Mouse (Mus musculus) megakaryocyte, embryonic 14.5 days (primary cell): ENCODE measurements around the gene Pltp. TPM values are rescaled to one million over a fixed set of nuclear protein-coding genes. Genes with fewer than 3 reads are reported as not detected.
A peak's percentile ranks its signal among the peaks of the same experiment; 100 is the strongest.
"Not testable (repeated sequence)": the region's sequence is repeated elsewhere in the genome, so short reads cannot be mapped to it uniquely, and the experiment has no call there.

ENCODE experiments used
- H3K27me3 ChIP-seq: replicated peaks from 2 replicates; pipeline ENCODE3; 2012; ENCODE audit warnings: inconsistent platforms
- H3K36me3 ChIP-seq: replicated peaks from 2 replicates; pipeline ENCODE3; 2012; ENCODE audit warnings: low read length, inconsistent platforms, mixed read lengths
- H3K4me1 ChIP-seq: 2 replicates; pipeline ENCODE4 v1.6.1; 2012; ENCODE audit warnings: inconsistent platforms
- H3K4me3 ChIP-seq: replicated peaks from 2 replicates; pipeline ENCODE3; 2012; ENCODE audit warnings: moderate library complexity, mild to moderate bottlenecking, inconsistent platforms
- H3K9me3 ChIP-seq: 2 replicates; pipeline ENCODE4 v1.6.1; 2012; ENCODE audit warnings: inconsistent platforms
- FLI1 ChIP-seq: IDR thresholded peaks from 2 replicates; pipeline ENCODE4 v1.6.1; 2012; ENCODE audit warnings: low read length, inconsistent platforms, mixed read lengths
- GATA1 ChIP-seq: IDR thresholded peaks from 3 replicates; pipeline ENCODE4 v1.6.1; 2012; ENCODE audit warnings: mixed read lengths, low read length, inconsistent platforms, borderline replicate concordance
- polyA plus RNA-seq: library from polyadenylated mRNA; stranded (reverse); fragments of >175 nt; gene quantifications from 2 replicates; pipeline ENCODE4 v1.2.3, GENCODE M21; 2012; ENCODE audit warnings: low replicate concordance; ENCODE audit not compliant: insufficient read depth

The Pltp gene
- polyA plus RNA-seq, 1 experiment = 146 TPM

DNA sequence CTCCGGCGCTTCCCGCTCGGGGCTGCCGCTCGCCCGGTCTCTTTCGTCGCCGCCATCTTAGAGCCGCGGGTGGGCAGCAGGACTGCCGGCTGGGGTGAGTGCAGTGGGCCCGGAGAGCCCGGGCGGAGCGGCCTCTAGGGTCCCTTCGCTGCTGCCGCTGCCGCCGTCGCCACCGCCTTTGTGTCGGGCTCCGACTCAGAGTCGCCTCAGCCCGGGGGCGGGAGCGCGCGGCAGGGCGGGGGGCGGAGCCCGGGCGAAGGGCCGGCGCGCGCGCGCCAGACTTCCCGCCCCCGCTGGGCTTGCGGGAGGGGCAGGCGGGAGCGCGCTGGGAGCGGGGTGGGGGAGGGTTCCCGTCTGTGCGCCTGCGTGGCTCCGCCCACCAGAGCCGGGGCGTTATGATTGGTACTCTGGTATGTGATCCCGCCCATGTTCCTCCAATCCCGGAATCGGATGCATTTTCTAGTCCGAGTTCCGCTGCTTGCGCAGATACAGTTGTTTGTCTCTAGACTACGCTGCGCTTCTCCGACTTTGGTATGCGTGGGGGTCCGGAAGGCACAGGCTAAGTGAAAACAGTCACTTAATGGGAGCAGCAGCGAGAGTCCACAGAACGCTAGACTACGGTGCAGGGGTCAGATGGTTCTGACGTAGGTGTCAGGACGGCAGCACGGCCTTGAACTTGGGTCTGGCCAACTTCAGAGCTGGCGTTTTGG is 22.2 kb upstream of the Pltp start:
- Histone ChIP-seq H3K9me3 (no peaks in the 10 kb centered on the region), H3K36me3 (peaks cover 30% of the 10 kb centered on the region), H3K4me1 (peaks cover 42% of the 10 kb centered on the region), H3K27me3 (no peaks in the 10 kb centered on the region), H3K4me3 (peak overlapping the region; percentile 97)
- TF ChIP-seq FLI1 = no peak
- TF ChIP-seq GATA1 = no peak

DNA sequence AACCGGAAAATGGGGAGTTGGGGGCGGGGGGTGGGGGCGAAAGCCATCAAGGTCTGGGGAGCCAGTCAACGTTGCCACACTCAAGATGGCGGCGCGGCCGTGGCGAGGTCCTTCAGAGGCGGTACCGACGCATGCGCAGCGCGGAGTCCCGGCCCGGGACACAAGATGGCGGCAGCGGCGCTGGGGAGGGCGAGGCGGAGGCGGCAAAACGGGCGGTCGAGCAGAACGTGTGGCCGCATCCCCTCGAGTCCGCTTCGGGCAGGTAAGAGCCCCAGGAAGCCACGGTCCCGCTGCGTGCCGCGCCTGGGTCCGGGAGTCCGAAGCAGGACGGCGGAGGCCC is 21.7 kb upstream of the Pltp start, which contains the start of gene Pcif1:
Gene Pcif1, plus strand, starts transcription at position 77 of the 340 bp plus-strand sequence.
- TF ChIP-seq GATA1 = no peak
- no peaks in the 10 kb centered on the region for H3K9me3 ChIP-seq
- H3K4me1 ChIP-seq = peaks cover 47% of the 10 kb centered on the region
- no peaks in the 10 kb centered on the region for H3K27me3 ChIP-seq
- H3K36me3 ChIP-seq = peaks cover 24% of the 10 kb centered on the region
- H3K4me3 ChIP-seq = peak within 1 kb of the TSS; percentile 97

- H3K27me3 ChIP-seq = no peaks in the 10 kb centered on the region
- TF ChIP-seq GATA1 (no peak), FLI1 (no peak)
- H3K4me3 ChIP-seq = peak overlapping the region; percentile 97
- no peaks in the 10 kb centered on the region for H3K9me3 ChIP-seq
- peaks cover 19% of the 10 kb centered on the region for H3K36me3 ChIP-seq
- peaks cover 53% of the 10 kb centered on the region for H3K4me1 ChIP-seq
These were observed 21.2 kb upstream of the Pltp start for GRCm38 (mm10) chr2:164878509-164879227.

DNA sequence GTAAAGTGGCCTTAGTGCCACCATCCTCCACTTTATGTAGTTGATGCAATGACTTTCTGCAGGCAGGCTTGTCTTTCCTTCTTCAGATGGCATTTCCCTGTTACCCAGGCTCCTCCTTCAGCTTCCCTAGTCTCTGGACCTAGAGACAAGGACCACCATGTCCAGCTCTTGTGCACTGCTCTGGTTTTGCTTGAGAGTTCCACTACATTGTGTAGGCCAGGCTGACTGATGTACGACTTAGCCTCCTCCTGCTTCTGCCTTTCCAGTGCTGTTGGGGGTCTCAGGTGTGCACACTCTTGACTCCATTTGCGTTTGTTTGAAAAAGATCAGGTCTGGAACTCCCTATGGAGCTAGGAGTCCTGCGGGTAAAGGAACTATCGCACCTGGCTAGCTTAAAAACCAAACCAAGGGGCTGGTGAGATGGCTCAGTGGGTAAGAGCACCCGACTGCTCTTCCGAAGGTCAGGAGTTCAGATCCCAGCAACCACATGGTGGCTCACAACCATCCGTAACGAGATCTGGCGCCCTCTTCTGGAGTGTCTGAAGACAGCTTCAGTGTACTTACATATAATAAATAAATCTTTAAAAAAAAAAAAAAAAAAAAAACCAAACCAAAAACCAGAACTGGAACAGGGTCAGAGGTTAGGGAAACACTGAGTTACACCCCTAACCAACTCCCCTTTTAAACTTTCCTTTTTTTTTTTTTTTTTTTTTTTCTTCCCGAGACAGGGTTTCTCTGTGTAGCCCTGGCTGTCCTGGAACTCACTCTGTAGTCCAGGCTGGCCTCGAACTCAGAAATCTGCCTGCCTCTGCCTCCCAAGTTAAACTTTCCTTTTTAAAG is 20.1 kb upstream of the Pltp start:
- H3K9me3 ChIP-seq, H3K36me3 ChIP-seq, H3K27me3 ChIP-seq: not testable (repeated sequence)
- H3K4me3 ChIP-seq = peak overlapping the region; percentile 97
- peaks cover 54% of the 10 kb centered on the region for H3K4me1 ChIP-seq

DNA sequence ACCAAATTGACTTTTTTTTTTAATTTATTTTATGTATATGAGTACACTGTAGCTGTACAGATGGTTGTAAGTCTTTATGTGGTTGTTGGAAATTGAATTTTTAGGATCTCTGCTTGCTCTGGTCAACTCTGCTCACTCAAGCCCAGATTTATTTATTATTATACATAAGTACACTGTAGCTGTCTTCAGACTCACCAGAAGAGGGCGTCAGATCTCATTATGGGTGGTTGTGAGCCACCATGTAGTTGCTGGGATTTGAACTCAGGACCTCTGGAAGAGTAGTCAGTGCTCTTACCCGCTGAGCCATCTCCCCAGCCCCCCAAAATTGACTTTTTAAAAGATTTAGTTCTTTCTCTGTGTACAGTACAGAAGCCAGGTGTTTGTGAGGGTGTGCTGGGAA is 18.1 kb upstream of the Pltp start:
- H3K9me3 ChIP-seq, H3K4me3 ChIP-seq, H3K36me3 ChIP-seq, H3K27me3 ChIP-seq: not testable (repeated sequence)
- H3K4me1 ChIP-seq = peaks cover 46% of the 10 kb centered on the region

DNA sequence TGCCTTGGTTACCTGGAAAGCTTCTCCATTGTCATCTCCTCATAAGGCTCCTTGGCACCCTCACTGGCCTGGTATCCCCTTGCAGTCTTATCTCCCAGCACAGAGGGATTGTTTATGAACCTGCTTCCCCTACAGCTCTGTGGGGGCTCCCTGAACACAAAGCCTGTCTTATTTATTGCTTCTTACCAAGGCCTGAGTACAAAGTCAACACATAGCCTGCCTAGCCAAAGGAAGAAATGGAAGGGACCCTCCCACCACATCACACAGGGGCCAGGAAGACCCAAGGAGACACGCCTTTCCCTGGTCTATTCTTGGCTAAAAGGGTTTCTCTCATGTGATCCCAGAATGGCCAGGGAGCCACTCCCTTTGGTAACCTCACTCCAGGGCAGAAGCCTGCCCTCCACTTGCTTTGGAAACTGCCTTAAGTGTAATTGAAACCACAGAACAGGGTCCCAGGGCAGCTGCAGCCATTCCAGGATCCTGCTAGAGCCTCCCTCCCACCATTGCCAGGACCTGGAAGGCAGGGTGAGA is 16.8 kb upstream of the Pltp start:
- H3K4me1 ChIP-seq = peaks cover 43% of the 10 kb centered on the region
- TF ChIP-seq FLI1 = no peak
- no peaks in the 10 kb centered on the region for H3K27me3 ChIP-seq
- peak overlapping the region; percentile 50 for H3K4me3 ChIP-seq
- no peaks in the 10 kb centered on the region for H3K9me3 ChIP-seq
- peaks cover 6% of the 10 kb centered on the region for H3K36me3 ChIP-seq

DNA sequence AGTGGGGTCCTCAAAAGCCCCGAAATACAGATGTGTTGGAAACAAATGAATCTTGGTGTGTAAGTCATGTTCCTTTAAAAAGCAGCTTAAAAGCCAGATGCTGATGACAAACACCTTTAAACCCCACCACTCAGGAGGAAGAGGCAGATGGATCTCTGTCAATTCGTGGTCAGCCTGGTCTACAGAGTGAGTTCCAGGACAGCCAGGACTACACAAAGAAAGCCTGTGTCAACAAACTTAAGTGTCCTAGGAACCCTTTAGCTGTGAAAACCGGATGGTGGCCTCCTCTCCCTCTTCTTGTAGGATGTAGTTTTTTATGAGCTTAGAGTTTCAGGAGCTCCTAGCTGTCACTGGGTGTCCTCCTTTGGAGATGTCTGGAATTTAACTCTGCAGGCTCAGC is 16.1 kb upstream of the Pltp start:
- Histone ChIP-seq H3K27me3 (no peaks in the 10 kb centered on the region), H3K36me3 (peaks cover 6% of the 10 kb centered on the region), H3K4me1 (peaks cover 41% of the 10 kb centered on the region), H3K4me3 (peak overlapping the region; percentile 38), H3K9me3 (no peaks in the 10 kb centered on the region)
- no peak for TF ChIP-seq GATA1

- Histone ChIP-seq H3K4me1 (peaks cover 34% of the 10 kb centered on the region), H3K9me3 (peaks cover 4% of the 10 kb centered on the region), H3K27me3 (no peaks in the 10 kb centered on the region), H3K36me3 (peaks cover 3% of the 10 kb centered on the region), H3K4me3 (no peak overlapping the region)
- TF ChIP-seq FLI1 (no peak), GATA1 (no peak)
These were observed 14.2 kb upstream of the Pltp start for GRCm38 (mm10) chr2:164871602-164872303.

- TF ChIP-seq GATA1 (no peak), FLI1 (no peak)
- Histone ChIP-seq H3K4me3 (no peak overlapping the region), H3K4me1 (peaks cover 18% of the 10 kb centered on the region), H3K9me3 (peaks cover 4% of the 10 kb centered on the region), H3K36me3 (peaks cover 3% of the 10 kb centered on the region), H3K27me3 (peaks cover 2% of the 10 kb centered on the region)
These were observed 11.0 kb upstream of the Pltp start for GRCm38 (mm10) chr2:164868491-164868890.

DNA sequence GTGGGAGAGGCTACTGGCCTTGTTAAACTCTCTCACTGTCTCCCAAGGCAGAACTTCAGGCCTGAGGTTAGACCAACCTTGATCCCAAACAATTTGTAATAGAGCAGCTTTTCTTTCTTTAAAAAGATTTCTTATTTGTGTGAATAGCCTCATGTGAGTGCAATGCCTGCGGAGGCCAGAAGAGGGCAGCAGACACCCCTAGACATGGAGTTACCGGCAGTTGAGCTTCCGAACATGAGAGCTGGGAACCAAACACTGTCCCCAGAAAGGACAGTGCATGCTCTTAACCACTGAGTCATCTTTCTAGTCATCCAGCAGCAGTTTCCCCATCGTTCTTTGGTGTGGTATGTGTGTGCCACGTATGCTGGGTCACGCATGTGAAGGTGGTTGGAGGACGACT is 10.1 kb upstream of the Pltp start:
- H3K27me3 ChIP-seq = peaks cover 2% of the 10 kb centered on the region
- no peak for TF ChIP-seq GATA1
- TF ChIP-seq FLI1 = no peak
- H3K36me3 ChIP-seq = peaks cover 3% of the 10 kb centered on the region
- H3K9me3 ChIP-seq = peaks cover 7% of the 10 kb centered on the region
- peaks cover 18% of the 10 kb centered on the region for H3K4me1 ChIP-seq
- no peak overlapping the region for H3K4me3 ChIP-seq
